Mouse (Mus musculus) hindbrain, embryonic 14.5 days (tissue): ENCODE measurements around the gene Glt1d1. TPM values are rescaled to one million over a fixed set of nuclear protein-coding genes. Genes with fewer than 3 reads are reported as not detected.
"Not testable (repeated sequence)": the region's sequence is repeated elsewhere in the genome, so short reads cannot be mapped to it uniquely, and the experiment has no call there.

Experiments
- ATAC-seq: fragments of 200-750 bp; cut with Nextera tagmentation; 2 replicates; pipeline ENCODE4 v1.8.0; 2017; ENCODE audit warnings: moderate number of reproducible peaks, mild to moderate bottlenecking, moderate TSS enrichment, moderate library complexity; ENCODE audit not compliant: low FRiP score
- DNase-seq: peaks from one replicate; pipeline ENCODE4 v3.0.0-alpha.2; 2015; ENCODE audit warnings: low spot score
- H3K27ac ChIP-seq: fragments of 300-500 bp; sonication (generic); 2 replicates; pipeline ENCODE4 v1.5.1; 2014; ENCODE audit warnings: mild to moderate bottlenecking, moderate library complexity
- H3K27me3 ChIP-seq: fragments of 300-500 bp; sonication (generic); 2 replicates; pipeline ENCODE4 v1.6.1; 2014; ENCODE audit warnings: mild to moderate bottlenecking, low read length, mixed read lengths; ENCODE audit not compliant: control insufficient read depth, insufficient read depth
- H3K36me3 ChIP-seq: fragments of 300-500 bp; sonication (generic); replicated peaks from 2 replicates; pipeline ENCODE4 v1.6.1; 2014; ENCODE audit not compliant: control insufficient read depth, insufficient read depth
- H3K4me1 ChIP-seq: fragments of 300-500 bp; sonication (generic); replicated peaks from 2 replicates; pipeline ENCODE4 v1.6.1; 2014; ENCODE audit warnings: antibody characterized with exemption, low read length, mixed read lengths; ENCODE audit not compliant: control insufficient read depth, insufficient read depth
- H3K4me2 ChIP-seq: fragments of 300-500 bp; sonication (generic); replicated peaks from 2 replicates; pipeline ENCODE4 v1.6.1; 2014; ENCODE audit warnings: mild to moderate bottlenecking, moderate library complexity
- H3K4me3 ChIP-seq: fragments of 300-500 bp; sonication (generic); replicated peaks from 2 replicates; pipeline ENCODE4 v1.5.1; 2014; ENCODE audit warnings: mild to moderate bottlenecking, low read length
- H3K9ac ChIP-seq: fragments of 300-500 bp; sonication (generic); 2 replicates; pipeline ENCODE4 v1.6.1; 2014
- H3K9me3 ChIP-seq: fragments of 300-500 bp; sonication (generic); 2 replicates; pipeline ENCODE4 v1.6.1; 2016; ENCODE audit warnings: low read length; ENCODE audit not compliant: control insufficient read depth
- WGBS: fragments of 180-500 bp; shearing (Covaris S2); extraction: QIAGEN DNeasy Blood & Tissue Kit; methylation state at CpG from one replicate; pipeline ENCODE4 v1.1.7; 2014; 5-methylcytosine and 5-hydroxymethylcytosine counted together
- polyA plus RNA-seq: library from polyadenylated mRNA; unstranded; fragments of >200 nt; fragmentation: Nextera tagmentation; extraction: Ambion mirVana; gene quantifications from 2 replicates; pipeline ENCODE4 v1.2.1, GENCODE M21; 2014

Glt1d1 gene
- polyA plus RNA-seq, 1 experiment from 2014 or later: 1.3 TPM

GRCm38 (mm10) chr5:127700156-127700555, 68.1 kb downstream of the Glt1d1 start:
- 72% methylated on average over 6 of the region's 6 CpGs for WGBS
- Histone ChIP-seq H3K27ac (no peak overlapping the region), H3K36me3 (no peaks in the 10 kb centered on the region), H3K9ac (no peak overlapping the region), H3K4me1 (0 out of 2 replicates have a peak, but pooled peaks cover 5% of the 10 kb centered on the region), H3K9me3 (no peaks in the 10 kb centered on the region), H3K4me3 (no peak overlapping the region), H3K4me2 (no peak overlapping the region), H3K27me3 (no peaks in the 10 kb centered on the region)
- DNase-seq: no peak
- no peak for ATAC-seq

GRCm38 (mm10) chr5:127703609-127704180, 71.6 kb downstream of the Glt1d1 start:
- no peak overlapping the region for H3K9ac ChIP-seq

GRCm38 (mm10) chr5:127705225-127705624, 73.2 kb downstream of the Glt1d1 start:
- H3K27me3 ChIP-seq: no peaks in the 10 kb centered on the region
- 0 out of 2 replicates have a peak, but pooled peaks cover 5% of the 10 kb centered on the region for H3K4me1 ChIP-seq
- H3K36me3 ChIP-seq: no peaks in the 10 kb centered on the region
- H3K9ac ChIP-seq: no peak overlapping the region
- DNase-seq: no peak
- no peak overlapping the region for H3K27ac ChIP-seq
- ATAC-seq: no peak
- no peak overlapping the region for H3K4me3 ChIP-seq
- no peaks in the 10 kb centered on the region for H3K9me3 ChIP-seq
- no peak overlapping the region for H3K4me2 ChIP-seq
- 90% methylated on average over 9 of the region's 9 CpGs for WGBS

More at GRCm38 (mm10) chr5:127703609-127704180, 71.6 kb downstream of the Glt1d1 start:
- no peak overlapping the region for H3K27ac ChIP-seq
- 50% methylated on average over 9 of the region's 9 CpGs for WGBS
- DNase-seq (no peak), ATAC-seq (no peak)
- no peaks in the 10 kb centered on the region for H3K27me3 ChIP-seq
- 0 out of 2 replicates have a peak, but pooled peaks cover 5% of the 10 kb centered on the region for H3K4me1 ChIP-seq
- no peaks in the 10 kb centered on the region for H3K9me3 ChIP-seq
- H3K36me3 ChIP-seq: no peaks in the 10 kb centered on the region
- no peak overlapping the region for H3K4me3 ChIP-seq
- H3K4me2 ChIP-seq: no peak overlapping the region

GRCm38 (mm10) chr5:127705976-127706375, 73.9 kb downstream of the Glt1d1 start:
- no peak overlapping the region for H3K4me2 ChIP-seq
- H3K9me3 ChIP-seq: no peaks in the 10 kb centered on the region
- no peaks in the 10 kb centered on the region for H3K27me3 ChIP-seq
- H3K4me1 ChIP-seq: 0 out of 2 replicates have a peak, but pooled peaks cover 5% of the 10 kb centered on the region
- H3K9ac ChIP-seq: no peak overlapping the region
- DNase-seq (no peak), ATAC-seq (no peak)
- no peak overlapping the region for H3K4me3 ChIP-seq
- WGBS: 92% methylated on average over 8 of the region's 8 CpGs
- H3K36me3 ChIP-seq: no peaks in the 10 kb centered on the region
- H3K27ac ChIP-seq: no peak overlapping the region

- H3K4me3 ChIP-seq: no peak overlapping the region
- H3K4me2 ChIP-seq: no peak overlapping the region
- no peak overlapping the region for H3K27ac ChIP-seq
- 0 out of 2 replicates have a peak, but pooled peaks cover 5% of the 10 kb centered on the region for H3K4me1 ChIP-seq
- DNase-seq (no peak), ATAC-seq (no peak)
- 84% methylated on average over 9 of the region's 9 CpGs for WGBS
- H3K9ac ChIP-seq: no peak overlapping the region
- no peaks in the 10 kb centered on the region for H3K27me3 ChIP-seq
- 0 out of 2 replicates have a peak, but pooled peaks cover 5% of the 10 kb centered on the region for H3K9me3 ChIP-seq
- H3K36me3 ChIP-seq: no peaks in the 10 kb centered on the region
Measured at GRCm38 (mm10) chr5:127708143-127708542, 76.1 kb downstream of the Glt1d1 start.

GRCm38 (mm10) chr5:127714783-127715704, 83.0 kb downstream of the Glt1d1 start:
- Histone ChIP-seq H3K4me1 (no peaks in the 10 kb centered on the region), H3K4me2 (no peak overlapping the region), H3K36me3 (no peaks in the 10 kb centered on the region), H3K4me3 (no peak overlapping the region), H3K27ac (no peak overlapping the region), H3K9ac (no peak overlapping the region), H3K27me3 (no peaks in the 10 kb centered on the region), H3K9me3 (0 out of 2 replicates have a peak, but pooled peaks cover 5% of the 10 kb centered on the region)
- ATAC-seq (no peak), DNase-seq (no peak)
- WGBS: 79% methylated on average over 7 of the region's 7 CpGs

GRCm38 (mm10) chr5:127720591-127721379, 88.7 kb downstream of the Glt1d1 start:
- Histone ChIP-seq H3K36me3 (no peaks in the 10 kb centered on the region), H3K4me1 (no peaks in the 10 kb centered on the region; the same call in 1 of the 2 replicates), H3K4me2 (peak overlapping the region; percentile 17), H3K27me3 (no peaks in the 10 kb centered on the region), H3K9ac (no peak overlapping the region), H3K9me3 (no peaks in the 10 kb centered on the region), H3K4me3 (no peak overlapping the region), H3K27ac (no peak overlapping the region)
- no peak for ATAC-seq
- WGBS: 29% methylated on average over 15 of the region's 15 CpGs
- peak; percentile 63 for DNase-seq

- not testable (repeated sequence) for ATAC-seq, H3K4me1 ChIP-seq, H3K9me3 ChIP-seq, DNase-seq, H3K36me3 ChIP-seq, H3K4me3 ChIP-seq, H3K9ac ChIP-seq, H3K27ac ChIP-seq, H3K4me2 ChIP-seq, H3K27me3 ChIP-seq
- 95% methylated on average over 12 of the region's 12 CpGs for WGBS
Measured at GRCm38 (mm10) chr5:127722171-127722570, 90.1 kb downstream of the Glt1d1 start.

GRCm38 (mm10) chr5:127730351-127730750, 98.3 kb downstream of the Glt1d1 start:
- no peaks in the 10 kb centered on the region for H3K4me1 ChIP-seq
- H3K4me3 ChIP-seq: no peak overlapping the region
- no peak for ATAC-seq
- DNase-seq: no peak
- no peaks in the 10 kb centered on the region for H3K9me3 ChIP-seq
- H3K9ac ChIP-seq: no peak overlapping the region
- no peak overlapping the region for H3K27ac ChIP-seq
- no peak overlapping the region for H3K4me2 ChIP-seq
- 96% methylated on average over 2 of the region's 2 CpGs for WGBS
- no peaks in the 10 kb centered on the region for H3K27me3 ChIP-seq
- no peaks in the 10 kb centered on the region for H3K36me3 ChIP-seq
